Mouse (Mus musculus): Measurements from ENCODE around the gene Ccdc92.

Gene Ccdc92

GRCm38 (mm10) chr5:124862013-124862866, at the start of gene Ccdc92, which contains the start of gene Zfp664:
Gene Ccdc92, minus strand, starts transcription at chr5:124862424.
Gene Zfp664, plus strand, starts transcription at chr5:124862691.
- DNase-seq (ENCODE audit: low spot score): peak; percentile 81

GRCm38 (mm10) chr5:124908860-124909259, 46.6 kb upstream of the Ccdc92 start:
- peak; percentile 42 for DNase-seq (ENCODE audit: low spot score)

- no peak for DNase-seq (ENCODE audit: low spot score)
Observed at GRCm38 (mm10) chr5:124906890-124907289, 44.7 kb upstream of the Ccdc92 start.

- DNase-seq (ENCODE audit: low spot score): no peak
Observed at GRCm38 (mm10) chr5:124903852-124904251, 41.6 kb upstream of the Ccdc92 start.

- no peak for DNase-seq (ENCODE audit: low spot score)
Observed at GRCm38 (mm10) chr5:124902195-124902594, 40.0 kb upstream of the Ccdc92 start.

- no peak for DNase-seq (ENCODE audit: low spot score)
Observed at GRCm38 (mm10) chr5:124901675-124902074, 39.5 kb upstream of the Ccdc92 start.

- no peak for DNase-seq (ENCODE audit: low spot score)
Observed at GRCm38 (mm10) chr5:124900738-124901490, 38.7 kb upstream of the Ccdc92 start.

- DNase-seq (ENCODE audit: low spot score): peak; percentile 71
Observed at GRCm38 (mm10) chr5:124899945-124900631, 37.9 kb upstream of the Ccdc92 start.

GRCm38 (mm10) chr5:124896135-124896534, 33.9 kb upstream of the Ccdc92 start:
- DNase-seq (ENCODE audit: low spot score): no peak

GRCm38 (mm10) chr5:124891921-124892370, 29.7 kb upstream of the Ccdc92 start:
- no peak for DNase-seq (ENCODE audit: low spot score)

GRCm38 (mm10) chr5:124888661-124889060, 26.4 kb upstream of the Ccdc92 start:
- DNase-seq (ENCODE audit: low spot score): no peak

- no peak for DNase-seq (ENCODE audit: low spot score)
Observed at GRCm38 (mm10) chr5:124883877-124884276, 21.7 kb upstream of the Ccdc92 start.

- DNase-seq (ENCODE audit: low spot score): no peak
Observed at GRCm38 (mm10) chr5:124879801-124880200, 17.6 kb upstream of the Ccdc92 start.

GRCm38 (mm10) chr5:124879251-124879650, 17.0 kb upstream of the Ccdc92 start:
- DNase-seq (ENCODE audit: low spot score): no peak

GRCm38 (mm10) chr5:124873890-124874601, 11.8 kb upstream of the Ccdc92 start:
- DNase-seq (ENCODE audit: low spot score): no peak

GRCm38 (mm10) chr5:124873096-124873495, 10.9 kb upstream of the Ccdc92 start:
- DNase-seq (ENCODE audit: low spot score): no peak

- no peak for DNase-seq (ENCODE audit: low spot score)
Observed at GRCm38 (mm10) chr5:124872033-124872432, 9.8 kb upstream of the Ccdc92 start.

- DNase-seq (ENCODE audit: low spot score): no peak
Observed at GRCm38 (mm10) chr5:124868981-124869380, 6.8 kb upstream of the Ccdc92 start.

GRCm38 (mm10) chr5:124862871-124863741, 882 bp upstream of the Ccdc92 start:
- peak; percentile 60 for DNase-seq (ENCODE audit: low spot score)

- DNase-seq (ENCODE audit: low spot score): no peak
Observed at GRCm38 (mm10) chr5:124861463-124861862, 761 bp downstream of the Ccdc92 start.

- no peak for DNase-seq (ENCODE audit: low spot score)
Observed at GRCm38 (mm10) chr5:124860013-124860412, 2.2 kb downstream of the Ccdc92 start.
